Mouse (Mus musculus) MEL (cell line): ENCODE data around the gene Fthl17a.

Experiments used
- CHD1 ChIP-seq: IDR thresholded peaks from 2 replicates; pipeline ENCODE4 v1.6.1; 2012; ENCODE audit warnings: low read depth, mild to moderate bottlenecking, inconsistent platforms, low read length, improper control_type of control experiment
- CTCF ChIP-seq, 3 experiments: IDR thresholded peaks in 2 of 3; conservative IDR thresholded peaks in 1 of 3; 2 replicates each; pipeline ENCODE4 v1.5.1; 2011 to 2012; ENCODE audit warnings: low read length in 3 of 3, low read depth in 2 of 3, mild to moderate bottlenecking in 2 of 3, improper control_type of control experiment in 1 of 3, inconsistent platforms in 1 of 3, mixed read lengths in 1 of 3, moderate library complexity in 1 of 3; ENCODE audit not compliant: control insufficient read depth in 1 of 3, insufficient read depth in 1 of 3, poor library complexity in 1 of 3, severe bottlenecking in 1 of 3
- POLR2A ChIP-seq, 2 experiments: IDR thresholded peaks; 2 replicates each; pipeline ENCODE4 v1.6.1; 2011 to 2012; ENCODE audit warnings: low read length in 2 of 2, mild to moderate bottlenecking in 2 of 2, control low read depth in 1 of 2, improper control_type of control experiment in 1 of 2, low read depth in 1 of 2, moderate library complexity in 1 of 2; ENCODE audit not compliant: control insufficient read depth in 1 of 2, insufficient read depth in 1 of 2, poor library complexity in 1 of 2
- RAD21 ChIP-seq: IDR thresholded peaks from 2 replicates; pipeline ENCODE4 v1.6.1; 2011; ENCODE audit warnings: mild to moderate bottlenecking, low read depth, low read length, improper control_type of control experiment
- USF2 ChIP-seq, 2 experiments: IDR thresholded peaks; 2 replicates each; pipeline ENCODE4 v1.6.1; 2011 to 2012; ENCODE audit warnings: improper control_type of control experiment in 2 of 2, low read length in 2 of 2, borderline replicate concordance in 1 of 2, inconsistent platforms in 1 of 2, low read depth in 1 of 2, mild to moderate bottlenecking in 1 of 2; ENCODE audit not compliant: insufficient read depth in 1 of 2
- ZMIZ1 ChIP-seq: IDR thresholded peaks from 2 replicates; pipeline ENCODE4 v1.6.1; 2012; ENCODE audit warnings: low read depth, mild to moderate bottlenecking, inconsistent platforms, low read length, improper control_type of control experiment, moderate library complexity

DNA sequence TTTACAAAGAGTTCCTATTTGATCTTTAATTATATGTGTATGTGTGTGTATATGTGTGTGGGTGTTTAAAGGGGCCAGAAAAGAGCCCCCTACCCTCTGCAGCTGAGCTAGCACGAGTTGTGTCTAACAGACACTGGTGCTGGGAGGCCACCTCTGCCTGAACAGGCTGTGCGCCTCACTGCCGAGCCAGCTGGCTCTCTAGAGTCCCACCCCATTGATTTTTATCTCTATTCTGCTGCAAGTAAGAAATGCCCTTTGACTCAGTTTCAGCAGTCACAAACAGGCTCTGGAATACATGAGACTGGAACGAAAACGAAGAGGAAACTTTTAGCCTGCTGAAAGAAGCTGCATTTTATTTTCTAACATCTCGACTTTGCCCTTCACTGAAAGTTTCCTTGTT lies 22.8 kb downstream of the Fthl17a start:
- no peak for TF ChIP-seq USF2 (IDR thresholded peaks at IDR 0.05; ENCODE audit: borderline replicate concordance in 1 of 2, insufficient read depth in 1 of 2, low read depth in 1 of 2, low read length in 2 of 2)
- TF ChIP-seq CTCF (IDR thresholded peaks at IDR 0.05 in 2 of 3, conservative IDR thresholded peaks at IDR 0.05 in 1 of 3; ENCODE audit: control insufficient read depth in 1 of 3, insufficient read depth in 1 of 3, low read depth in 2 of 3, low read length in 3 of 3, poor library complexity in 1 of 3, severe bottlenecking in 1 of 3), result no peak
- TF ChIP-seq POLR2A (IDR thresholded peaks at IDR 0.05; ENCODE audit: control insufficient read depth in 1 of 2, insufficient read depth in 1 of 2, low read depth in 1 of 2, low read length in 2 of 2, poor library complexity in 1 of 2), result no peak
- TF ChIP-seq ZMIZ1, result no peak
- no peak for TF ChIP-seq CHD1
- no peak for TF ChIP-seq RAD21
